17 mouse cellular contexts compared by ENCODE assay signal in genomic region chr9:46592908-46593307, GRCm38 (mm10).
DNase-seq lines count a peak whose midpoint lies in the region; ATAC-seq and TF ChIP-seq lines count a peak whose summit lies in the region.
"Had no signal": no experiment of that assay in that cellular context is flagged by ENCODE, and none has a peak within 500 bp of the region (broad histone marks: within the 10 kb centered on the region; RNA-seq: fewer than 3 reads in every experiment).

No protein-coding gene starts in this region.

- DNase-seq in forebrain, embryonic 10.5 days (ENCODE audit: extremely low spot score, low spot score), result no peak
- peak; percentile 89 for DNase-seq in left cerebral cortex, postnatal 4 days
- no peak for DNase-seq in left cerebral cortex, postnatal 10 days (ENCODE audit: extremely low spot score in 1 of 2, low spot score in 2 of 2)
- DNase-seq in cerebellum, adult 8-10 months, result peak; percentile 71
- DNase-seq in forebrain, postnatal 0 days, result peak; percentile 48
- DNase-seq in layer of hippocampus, adult 11-12 months (ENCODE audit: low spot score), result no peak
- DNase-seq in layer of hippocampus, postnatal 25 days (ENCODE audit: extremely low spot score in 1 of 2, low spot score in 1 of 2), result no peak
- DNase-seq: kidney, adult 2 months; kidney, postnatal 14 days; layer of hippocampus, adult 9-11 months; lung, postnatal 10 days; right cerebral cortex, postnatal 14 days had no signal

- H3K27me3 ChIP-seq in forebrain, embryonic 13.5 days, result no peaks in the 10 kb centered on the region
- no peaks in the 10 kb centered on the region for H3K27me3 ChIP-seq in forebrain, embryonic 10.5 days (ENCODE audit: poor library complexity, severe bottlenecking)
- H3K27me3 ChIP-seq in forebrain, postnatal 0 days (ENCODE audit: insufficient read depth, low read length), result no peaks in the 10 kb centered on the region
- H3K27me3 ChIP-seq: embryonic facial prominence, embryonic 13.5 days; megakaryocyte, embryonic 14.5 days; neural tube, embryonic 12.5 days had no signal

- H3K36me3 ChIP-seq in forebrain, embryonic 13.5 days (ENCODE audit: poor library complexity, severe bottlenecking), result no peaks in the 10 kb centered on the region
- H3K36me3 ChIP-seq in forebrain, embryonic 10.5 days (replicated peaks), result no peaks in the 10 kb centered on the region
- H3K36me3 ChIP-seq in forebrain, postnatal 0 days (ENCODE audit: insufficient read depth), result no peaks in the 10 kb centered on the region
- H3K36me3 ChIP-seq: embryonic facial prominence, embryonic 13.5 days; neural tube, embryonic 12.5 days had no signal

- no peak overlapping the region for H3K4me3 ChIP-seq in forebrain, embryonic 13.5 days
- H3K4me3 ChIP-seq in forebrain, embryonic 10.5 days, result no peak overlapping the region
- no peak overlapping the region for H3K4me3 ChIP-seq in forebrain, postnatal 0 days (ENCODE audit: low read depth, low read length)
- H3K4me3 ChIP-seq: embryonic facial prominence, embryonic 13.5 days; megakaryocyte, embryonic 14.5 days; neural tube, embryonic 12.5 days had no signal

- no peak for TF ChIP-seq CTCF in forebrain, postnatal 0 days (IDR thresholded peaks at IDR 0.05; ENCODE audit: low read depth)

- peak; percentile 63; the same call in 1 of the 2 replicates for ATAC-seq in forebrain, embryonic 13.5 days
- peak; percentile 91 for ATAC-seq in forebrain, postnatal 0 days

- intact Hi-C loops in left cerebral cortex, postnatal 4 days (cut with DNase I), result no loop called here
- intact Hi-C loops in left cerebral cortex, postnatal 10 days (cut with DNase I), result no loop called here

- H3K4me1 ChIP-seq in forebrain, embryonic 13.5 days, result no peaks in the 10 kb centered on the region
- H3K4me1 ChIP-seq in forebrain, embryonic 10.5 days, result no peaks in the 10 kb centered on the region
- no peaks in the 10 kb centered on the region for H3K4me1 ChIP-seq in forebrain, postnatal 0 days (ENCODE audit: insufficient read depth)
- H3K4me1 ChIP-seq: embryonic facial prominence, embryonic 13.5 days; megakaryocyte, embryonic 14.5 days; neural tube, embryonic 12.5 days had no signal

- H3K4me2 ChIP-seq in forebrain, embryonic 13.5 days, result no peak overlapping the region
- H3K4me2 ChIP-seq in forebrain, postnatal 0 days (ENCODE audit: low read depth), result no peak overlapping the region
- H3K4me2 ChIP-seq: embryonic facial prominence, embryonic 13.5 days; neural tube, embryonic 12.5 days had no signal

- H3K9ac ChIP-seq in forebrain, embryonic 13.5 days, result no peak overlapping the region
- H3K9ac ChIP-seq in forebrain, postnatal 0 days, result no peak overlapping the region
- H3K9ac ChIP-seq: embryonic facial prominence, embryonic 13.5 days; neural tube, embryonic 12.5 days had no signal

- WGBS in forebrain, embryonic 13.5 days, result 78% methylated on average over 7 of the region's 7 CpGs
- 92% methylated on average over 7 of the region's 7 CpGs for WGBS in forebrain, embryonic 10.5 days
- WGBS in forebrain, postnatal 0 days, result 51% methylated on average over 7 of the region's 7 CpGs

- H3K27ac ChIP-seq in forebrain, embryonic 13.5 days, result no peak overlapping the region
- no peak overlapping the region for H3K27ac ChIP-seq in forebrain, embryonic 10.5 days
- H3K27ac ChIP-seq in forebrain, postnatal 0 days (ENCODE audit: low read depth, low read length), result no peak overlapping the region
- H3K27ac ChIP-seq: embryonic facial prominence, embryonic 13.5 days; neural tube, embryonic 12.5 days; stomach, postnatal 0 days had no signal

- no peaks in the 10 kb centered on the region for H3K9me3 ChIP-seq in forebrain, embryonic 13.5 days (replicated peaks)
- H3K9me3 ChIP-seq in forebrain, embryonic 10.5 days, result no peaks in the 10 kb centered on the region
- H3K9me3 ChIP-seq in forebrain, postnatal 0 days (ENCODE audit: low read length), result no peaks in the 10 kb centered on the region
- H3K9me3 ChIP-seq: embryonic facial prominence, embryonic 13.5 days; neural tube, embryonic 12.5 days had no signal

Comparison
In these comparisons a context has a peak if more than half of its experiments do, and no peak if none do; other contexts are left out.
1. DNase-seq: peak in left cerebral cortex, postnatal 4 days (single experiment), cerebellum, adult 8-10 months (single experiment) and forebrain, postnatal 0 days (single experiment); none in forebrain, embryonic 10.5 days (single experiment), left cerebral cortex, postnatal 10 days (0 of 2), layer of hippocampus, adult 11-12 months (single experiment) and layer of hippocampus, postnatal 25 days (0 of 2).